Mouse (Mus musculus): ENCODE data around the gene Spock1. TPM values are rescaled to one million over a fixed set of nuclear protein-coding genes. Genes with fewer than 3 reads are reported as not detected.

Gene Spock1
- total and polyA plus RNA-seq, 3 experiments = not detected

DNA sequence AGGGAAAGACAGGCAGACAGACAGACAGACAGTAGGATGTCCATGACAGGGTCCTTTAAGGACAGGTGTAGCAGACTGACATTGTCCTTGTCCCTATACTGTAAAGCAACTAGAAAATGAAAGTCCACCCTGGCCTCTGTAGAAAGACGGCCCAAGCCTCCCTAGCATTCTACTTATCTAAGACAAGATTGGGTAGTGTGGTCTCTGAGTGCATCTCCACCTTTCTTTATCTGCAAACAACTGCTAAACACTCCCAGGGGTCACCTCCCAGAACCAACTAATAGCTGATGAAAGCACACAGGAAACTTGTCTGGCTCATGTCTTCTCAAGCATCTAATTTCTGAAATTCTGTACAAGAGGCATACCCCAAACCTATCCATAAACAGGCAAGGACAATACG lies 247.6 kb downstream of the Spock1 start:
- no peak for DNase-seq (ENCODE audit: extremely low read depth)
- dilution Hi-C loops (cut with MboI; ENCODE audit: extremely low pct_ligation_motif_present, extremely low pct_unique_long_range_greater_than_20kb, low sequenced_read_pairs) (no loop called here), in situ Hi-C loops (cut with MboI; ENCODE audit: low pct_ligation_motif_present, low pct_unique_long_range_greater_than_20kb, low sequenced_read_pairs) (no loop called here)
- H3K79me2 ChIP-seq (replicated peaks; ENCODE audit: control insufficient read depth, extremely low read depth, insufficient read depth, poor library complexity, severe bottlenecking) = no peaks in the 10 kb centered on the region
- H3K9ac ChIP-seq (ENCODE audit: insufficient read depth, low read depth) = no peak overlapping the region
- H3K4me1 ChIP-seq (ENCODE audit: control insufficient read depth in 1 of 2, insufficient read depth in 2 of 2) = no peaks in the 10 kb centered on the region
- H3K36me3 ChIP-seq (replicated peaks in 1 of 2; ENCODE audit: control insufficient read depth in 1 of 2, insufficient read depth in 1 of 2, low read length in 1 of 2) = no peaks in the 10 kb centered on the region
- H3K9me3 ChIP-seq (replicated peaks; ENCODE audit: low read length) = peaks cover 85% of the 10 kb centered on the region
- no peaks in the 10 kb centered on the region for H3K27me3 ChIP-seq (replicated peaks)
- no peak overlapping the region for H3K4me2 ChIP-seq (ENCODE audit: insufficient read depth, low read depth, poor library complexity, severe bottlenecking)
- H3K4me3 ChIP-seq (replicated peaks in 1 of 3; ENCODE audit: low read depth in 2 of 3, low read length in 2 of 3, poor library complexity in 1 of 3) = no peak overlapping the region
- TF ChIP-seq JUND (conservative IDR thresholded peaks at IDR 0.05; ENCODE audit: low read depth, low read length) (no peak), USF1 (IDR thresholded peaks at IDR 0.05; ENCODE audit: low read depth, low read length) (no peak), EP300 (IDR thresholded peaks at IDR 0.05; ENCODE audit: low read length) (no peak)
- no peak overlapping the region for H3K27ac ChIP-seq (ENCODE audit: insufficient read depth, low read depth)

DNA sequence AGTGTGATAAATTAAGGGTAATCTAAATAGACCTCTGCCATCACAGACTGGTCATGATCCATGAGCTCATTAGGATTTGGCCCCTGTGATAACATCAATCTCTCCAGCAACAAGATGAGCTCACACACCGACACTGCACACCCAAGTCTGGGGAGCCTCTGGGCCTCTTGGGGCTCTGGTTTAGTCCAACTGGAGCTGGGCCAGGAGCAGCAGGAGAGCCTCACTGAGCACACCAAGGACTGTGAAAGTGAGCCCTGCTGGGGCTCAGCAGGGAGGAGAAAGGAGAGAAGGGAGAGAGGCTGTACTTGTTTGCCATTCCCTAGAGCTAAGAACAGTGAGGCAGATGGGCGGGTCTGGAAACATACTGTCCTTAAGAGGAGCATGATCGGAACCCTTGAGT lies 248.3 kb downstream of the Spock1 start:
- no peak for DNase-seq (ENCODE audit: extremely low read depth)
- Histone ChIP-seq H3K4me1 (ENCODE audit: control insufficient read depth in 1 of 2, insufficient read depth in 2 of 2) (no peaks in the 10 kb centered on the region), H3K36me3 (replicated peaks in 1 of 2; ENCODE audit: control insufficient read depth in 1 of 2, insufficient read depth in 1 of 2, low read length in 1 of 2) (no peaks in the 10 kb centered on the region), H3K9ac (ENCODE audit: insufficient read depth, low read depth) (no peak overlapping the region), H3K4me3 (replicated peaks in 1 of 3; ENCODE audit: low read depth in 2 of 3, low read length in 2 of 3, poor library complexity in 1 of 3) (no peak overlapping the region), H3K79me2 (replicated peaks; ENCODE audit: control insufficient read depth, extremely low read depth, insufficient read depth, poor library complexity, severe bottlenecking) (no peaks in the 10 kb centered on the region), H3K4me2 (ENCODE audit: insufficient read depth, low read depth, poor library complexity, severe bottlenecking) (no peak overlapping the region), H3K9me3 (replicated peaks; ENCODE audit: low read length) (peaks cover 86% of the 10 kb centered on the region), H3K27me3 (replicated peaks) (no peaks in the 10 kb centered on the region), H3K27ac (ENCODE audit: insufficient read depth, low read depth) (no peak overlapping the region)
- TF ChIP-seq PAX5 (IDR thresholded peaks at IDR 0.05; ENCODE audit: low read length) = no peak
- dilution Hi-C loops (cut with MboI; ENCODE audit: extremely low pct_ligation_motif_present, extremely low pct_unique_long_range_greater_than_20kb, low sequenced_read_pairs) (no loop called here), in situ Hi-C loops (cut with MboI; ENCODE audit: low pct_ligation_motif_present, low pct_unique_long_range_greater_than_20kb, low sequenced_read_pairs) (no loop called here)

DNA sequence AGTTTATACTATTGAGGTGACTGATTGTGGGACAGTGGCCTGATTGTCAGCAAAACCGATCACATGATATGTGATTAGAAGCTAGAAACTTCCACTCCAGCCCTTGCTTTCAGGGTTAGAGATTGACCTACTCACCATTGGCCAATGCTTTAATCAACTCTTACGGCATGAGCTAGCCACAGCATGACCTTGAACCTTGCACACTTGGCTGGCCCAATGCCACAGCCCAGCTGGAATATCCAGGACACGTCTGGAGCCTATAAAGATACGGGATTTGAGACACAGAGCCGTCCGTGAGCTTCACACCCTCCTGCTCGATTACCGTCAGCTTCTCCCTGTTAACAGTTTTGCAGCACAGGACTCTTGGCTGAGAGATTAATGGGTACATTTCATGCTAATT lies 251.5 kb downstream of the Spock1 start:
- in situ Hi-C loops (cut with MboI; ENCODE audit: low pct_ligation_motif_present, low pct_unique_long_range_greater_than_20kb, low sequenced_read_pairs) = no loop called here
- H3K4me3 ChIP-seq (replicated peaks in 1 of 3; ENCODE audit: low read depth in 2 of 3, low read length in 2 of 3, poor library complexity in 1 of 3) = no peak overlapping the region
- no peaks in the 10 kb centered on the region for H3K36me3 ChIP-seq (replicated peaks in 1 of 2; ENCODE audit: control insufficient read depth in 1 of 2, insufficient read depth in 1 of 2, low read length in 1 of 2)
- no peak overlapping the region for H3K4me2 ChIP-seq (ENCODE audit: insufficient read depth, low read depth, poor library complexity, severe bottlenecking)
- H3K27me3 ChIP-seq (replicated peaks) = no peaks in the 10 kb centered on the region
- no peaks in the 10 kb centered on the region for H3K4me1 ChIP-seq (ENCODE audit: control insufficient read depth in 1 of 2, insufficient read depth in 2 of 2)
- peaks cover 81% of the 10 kb centered on the region for H3K9me3 ChIP-seq (replicated peaks; ENCODE audit: low read length)
- no peak overlapping the region for H3K9ac ChIP-seq (ENCODE audit: insufficient read depth, low read depth)
- no peak for DNase-seq (ENCODE audit: extremely low read depth)
- dilution Hi-C loops (cut with MboI; ENCODE audit: extremely low pct_ligation_motif_present, extremely low pct_unique_long_range_greater_than_20kb, low sequenced_read_pairs) = no loop called here
- no peak overlapping the region for H3K27ac ChIP-seq (ENCODE audit: insufficient read depth, low read depth)
- no peaks in the 10 kb centered on the region for H3K79me2 ChIP-seq (replicated peaks; ENCODE audit: control insufficient read depth, extremely low read depth, insufficient read depth, poor library complexity, severe bottlenecking)
- no peak for TF ChIP-seq ZC3H11A (IDR thresholded peaks at IDR 0.05; ENCODE audit: low read depth, low read length)

DNA sequence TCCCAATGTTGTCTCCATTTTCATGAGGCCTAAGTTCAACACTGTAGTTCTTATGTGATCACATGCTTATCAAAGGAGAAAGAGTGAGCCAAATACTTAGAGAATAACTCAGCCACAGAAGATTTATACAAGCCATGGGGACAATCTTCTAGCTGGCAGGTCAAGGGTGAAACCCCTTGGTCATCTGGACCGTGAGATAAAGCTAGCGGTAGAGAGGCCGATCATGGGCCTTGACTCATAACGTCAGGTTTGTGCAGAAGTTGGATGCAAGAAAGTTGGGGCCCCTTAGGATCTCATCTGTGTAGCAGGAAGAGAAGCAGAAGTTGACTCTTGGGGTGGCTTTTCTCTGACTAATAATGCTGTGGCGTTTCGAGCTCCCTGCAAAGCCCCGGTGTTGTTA lies 253.8 kb downstream of the Spock1 start:
- Histone ChIP-seq H3K79me2 (replicated peaks; ENCODE audit: control insufficient read depth, extremely low read depth, insufficient read depth, poor library complexity, severe bottlenecking) (no peaks in the 10 kb centered on the region), H3K4me2 (ENCODE audit: insufficient read depth, low read depth, poor library complexity, severe bottlenecking) (no peak overlapping the region), H3K27ac (ENCODE audit: insufficient read depth, low read depth) (no peak overlapping the region), H3K4me1 (ENCODE audit: control insufficient read depth in 1 of 2, insufficient read depth in 2 of 2) (no peaks in the 10 kb centered on the region), H3K27me3 (replicated peaks) (no peaks in the 10 kb centered on the region), H3K9ac (ENCODE audit: insufficient read depth, low read depth) (no peak overlapping the region), H3K9me3 (replicated peaks; ENCODE audit: low read length) (peaks cover 81% of the 10 kb centered on the region), H3K4me3 (replicated peaks in 1 of 3; ENCODE audit: low read depth in 2 of 3, low read length in 2 of 3, poor library complexity in 1 of 3) (no peak overlapping the region), H3K36me3 (replicated peaks in 1 of 2; ENCODE audit: control insufficient read depth in 1 of 2, insufficient read depth in 1 of 2, low read length in 1 of 2) (no peaks in the 10 kb centered on the region)
- no peak for TF ChIP-seq E2F4 (IDR thresholded peaks at IDR 0.05; ENCODE audit: insufficient replicate concordance, low read depth, low read length)
- TF ChIP-seq USF2 (conservative IDR thresholded peaks at IDR 0.05; ENCODE audit: low read depth, low read length) = no peak
- no peak for TF ChIP-seq GABPA (IDR thresholded peaks at IDR 0.05; ENCODE audit: insufficient replicate concordance, low read depth, low read length)
- TF ChIP-seq ELF1 (IDR thresholded peaks at IDR 0.05; ENCODE audit: low read depth, low read length) = no peak
- TF ChIP-seq MAX (IDR thresholded peaks at IDR 0.05; ENCODE audit: low read length) = no peak
- TF ChIP-seq MXI1 (IDR thresholded peaks at IDR 0.05; ENCODE audit: low read depth, low read length) = no peak
- TF ChIP-seq CTCF (conservative IDR thresholded peaks at IDR 0.05 in 1 of 2, IDR thresholded peaks at IDR 0.05 in 1 of 2; ENCODE audit: low read depth in 2 of 2, low read length in 2 of 2) = no peak
- no peak for TF ChIP-seq TBP (conservative IDR thresholded peaks at IDR 0.05; ENCODE audit: low read depth, low read length)
- no peak for TF ChIP-seq ZNF384 (IDR thresholded peaks at IDR 0.05; ENCODE audit: low read depth, low read length)
- no peak for TF ChIP-seq MAFK (IDR thresholded peaks at IDR 0.05; ENCODE audit: insufficient replicate concordance, low read length)
- no peak for TF ChIP-seq JUND (conservative IDR thresholded peaks at IDR 0.05; ENCODE audit: low read depth, low read length)
- TF ChIP-seq RCOR1 (conservative IDR thresholded peaks at IDR 0.05; ENCODE audit: low read depth, low read length) = no peak
- no peak for TF ChIP-seq TCF12 (IDR thresholded peaks at IDR 0.05; ENCODE audit: low read depth, low read length)
- TF ChIP-seq CHD2 (IDR thresholded peaks at IDR 0.05; ENCODE audit: low read length) = no peak
- no peak for TF ChIP-seq KAT2A (IDR thresholded peaks at IDR 0.05; ENCODE audit: insufficient replicate concordance, low read length)
- TF ChIP-seq NRF1 (IDR thresholded peaks at IDR 0.05; ENCODE audit: low read depth, low read length) = no peak
- no peak for TF ChIP-seq USF1 (IDR thresholded peaks at IDR 0.05; ENCODE audit: low read depth, low read length)
- TF ChIP-seq MEF2A (IDR thresholded peaks at IDR 0.05; ENCODE audit: borderline replicate concordance, low read depth, low read length) = no peak
- dilution Hi-C loops (cut with MboI; ENCODE audit: extremely low pct_ligation_motif_present, extremely low pct_unique_long_range_greater_than_20kb, low sequenced_read_pairs) (no loop called here), in situ Hi-C loops (cut with MboI; ENCODE audit: low pct_ligation_motif_present, low pct_unique_long_range_greater_than_20kb, low sequenced_read_pairs) (no loop called here)
- no peak for DNase-seq (ENCODE audit: extremely low read depth)
